Mouse (Mus musculus): Measurements from ENCODE around the gene Cadm4. TPM values are rescaled to one million over a fixed set of nuclear protein-coding genes. Genes with fewer than 3 reads are reported as not detected.
"Not testable (repeated sequence)": the region's sequence is repeated elsewhere in the genome, so short reads cannot be mapped to it uniquely, and the experiment has no call there.

The Cadm4 gene
- polyA plus RNA-seq, 1 experiment from 2014 or later = not detected

- WGBS (ENCODE audit: missing documents) = 87% methylated on average over 8 of the region's 8 CpGs
- Histone ChIP-seq H3K79me2 (ENCODE audit: inconsistent target) (no peaks in the 10 kb centered on the region), H3K27ac (no peak overlapping the region), H3K36me3 (ENCODE audit: inconsistent target) (peaks cover 16% of the 10 kb centered on the region; the same call in 1 of the 2 replicates), H3K4me3 (ENCODE audit: inconsistent target) (no peak overlapping the region)
Observed at GRCm38 (mm10) chr7:24476338-24476737, 5.5 kb upstream of the Cadm4 start.

GRCm38 (mm10) chr7:24476856-24477255 is 5.0 kb upstream of the Cadm4 start:
- Histone ChIP-seq H3K4me3 (ENCODE audit: inconsistent target) (no peak overlapping the region), H3K79me2 (ENCODE audit: inconsistent target) (no peaks in the 10 kb centered on the region), H3K27ac (no peak overlapping the region), H3K36me3 (ENCODE audit: inconsistent target) (peaks cover 12% of the 10 kb centered on the region; the same call in 1 of the 2 replicates)
- WGBS (ENCODE audit: missing documents) = 95% methylated on average over 7 of the region's 7 CpGs

- Histone ChIP-seq H3K4me3 (ENCODE audit: inconsistent target) (no peak overlapping the region), H3K27ac (no peak overlapping the region), H3K36me3 (ENCODE audit: inconsistent target) (no peaks in the 10 kb centered on the region), H3K79me2 (ENCODE audit: inconsistent target) (no peaks in the 10 kb centered on the region)
- 95% methylated on average over 5 of the region's 5 CpGs for WGBS (ENCODE audit: missing documents)
Observed at GRCm38 (mm10) chr7:24478911-24479310, 2.9 kb upstream of the Cadm4 start.

- Histone ChIP-seq H3K36me3 (ENCODE audit: inconsistent target) (no peaks in the 10 kb centered on the region), H3K4me3 (ENCODE audit: inconsistent target) (no peak overlapping the region), H3K79me2 (ENCODE audit: inconsistent target) (no peaks in the 10 kb centered on the region), H3K27ac (no peak overlapping the region)
- 89% methylated on average over 2 of the region's 2 CpGs for WGBS (ENCODE audit: missing documents)
Observed at GRCm38 (mm10) chr7:24479685-24480084, 2.1 kb upstream of the Cadm4 start.

GRCm38 (mm10) chr7:24480121-24480941 is 1.5 kb upstream of the Cadm4 start:
- H3K4me3 ChIP-seq (ENCODE audit: inconsistent target) = no peak overlapping the region
- no peak overlapping the region for H3K27ac ChIP-seq
- WGBS (ENCODE audit: missing documents) = 86% methylated on average over 18 of the region's 18 CpGs
- no peaks in the 10 kb centered on the region for H3K36me3 ChIP-seq (ENCODE audit: inconsistent target)
- H3K79me2 ChIP-seq (ENCODE audit: inconsistent target) = no peaks in the 10 kb centered on the region

GRCm38 (mm10) chr7:24480986-24481473 is 793 bp upstream of the Cadm4 start:
- no peak overlapping the region for H3K4me3 ChIP-seq (ENCODE audit: inconsistent target)
- H3K36me3 ChIP-seq (ENCODE audit: inconsistent target) = no peaks in the 10 kb centered on the region
- 12% methylated on average over 14 of the region's 14 CpGs for WGBS (ENCODE audit: missing documents)
- no peaks in the 10 kb centered on the region for H3K79me2 ChIP-seq (ENCODE audit: inconsistent target)
- H3K27ac ChIP-seq = no peak overlapping the region

GRCm38 (mm10) chr7:24482208-24483020 is 591 bp downstream of the Cadm4 start:
- Histone ChIP-seq H3K79me2 (ENCODE audit: inconsistent target) (no peaks in the 10 kb centered on the region), H3K36me3 (ENCODE audit: inconsistent target) (no peaks in the 10 kb centered on the region), H3K27ac (no peak overlapping the region), H3K4me3 (ENCODE audit: inconsistent target) (no peak overlapping the region)
- WGBS (ENCODE audit: missing documents) = 13% methylated on average over 13 of the region's 38 CpGs

GRCm38 (mm10) chr7:24483291-24483690 is 1.5 kb downstream of the Cadm4 start:
- not testable (repeated sequence) for H3K27ac ChIP-seq; H3K36me3 ChIP-seq (ENCODE audit: inconsistent target); H3K4me3 ChIP-seq (ENCODE audit: inconsistent target); H3K79me2 ChIP-seq (ENCODE audit: inconsistent target)
- 48% methylated on average over 6 of the region's 6 CpGs for WGBS (ENCODE audit: missing documents)

- Histone ChIP-seq H3K27ac (no peak overlapping the region), H3K4me3 (ENCODE audit: inconsistent target) (no peak overlapping the region), H3K79me2 (ENCODE audit: inconsistent target) (no peaks in the 10 kb centered on the region), H3K36me3 (ENCODE audit: inconsistent target) (no peaks in the 10 kb centered on the region)
- 77% methylated on average over 9 of the region's 9 CpGs for WGBS (ENCODE audit: missing documents)
Observed at GRCm38 (mm10) chr7:24485481-24485880, 3.7 kb downstream of the Cadm4 start.

- Histone ChIP-seq H3K4me3 (ENCODE audit: inconsistent target) (no peak overlapping the region), H3K27ac (no peak overlapping the region), H3K79me2 (ENCODE audit: inconsistent target) (no peaks in the 10 kb centered on the region), H3K36me3 (ENCODE audit: inconsistent target) (no peaks in the 10 kb centered on the region)
- WGBS (ENCODE audit: missing documents) = 74% methylated on average over 8 of the region's 9 CpGs
Observed at GRCm38 (mm10) chr7:24486654-24487130, 4.9 kb downstream of the Cadm4 start.

GRCm38 (mm10) chr7:24487403-24487802 is 5.6 kb downstream of the Cadm4 start:
- Histone ChIP-seq H3K79me2 (ENCODE audit: inconsistent target) (no peaks in the 10 kb centered on the region), H3K36me3 (ENCODE audit: inconsistent target) (no peaks in the 10 kb centered on the region), H3K4me3 (ENCODE audit: inconsistent target) (no peak overlapping the region), H3K27ac (no peak overlapping the region)
- WGBS (ENCODE audit: missing documents) = 69% methylated on average over 3 of the region's 3 CpGs

- Histone ChIP-seq H3K79me2 (ENCODE audit: inconsistent target) (no peaks in the 10 kb centered on the region), H3K27ac (no peak overlapping the region), H3K4me3 (ENCODE audit: inconsistent target) (no peak overlapping the region), H3K36me3 (ENCODE audit: inconsistent target) (no peaks in the 10 kb centered on the region)
- WGBS (ENCODE audit: missing documents) = 91% methylated on average over 8 of the region's 8 CpGs
Observed at GRCm38 (mm10) chr7:24488303-24488702, 6.5 kb downstream of the Cadm4 start.

GRCm38 (mm10) chr7:24499856-24500577 is 18.2 kb downstream of the Cadm4 start:
- H3K4me3 ChIP-seq (ENCODE audit: inconsistent target) = no peak overlapping the region
- H3K79me2 ChIP-seq (ENCODE audit: inconsistent target) = no peaks in the 10 kb centered on the region
- WGBS (ENCODE audit: missing documents) = 18% methylated on average over 43 of the region's 43 CpGs
- H3K27ac ChIP-seq = no peak overlapping the region
- H3K36me3 ChIP-seq (ENCODE audit: inconsistent target) = no peaks in the 10 kb centered on the region

- 30% methylated on average over 7 of the region's 7 CpGs for WGBS (ENCODE audit: missing documents)
- no peak overlapping the region for H3K27ac ChIP-seq
- H3K4me3 ChIP-seq (ENCODE audit: inconsistent target) = no peak overlapping the region
- no peaks in the 10 kb centered on the region for H3K79me2 ChIP-seq (ENCODE audit: inconsistent target)
- no peaks in the 10 kb centered on the region for H3K36me3 ChIP-seq (ENCODE audit: inconsistent target)
Observed at GRCm38 (mm10) chr7:24500929-24501328, 19.1 kb downstream of the Cadm4 start.
